Mouse (Mus musculus): Measurements from ENCODE around the gene Rps6ka2. TPM values are rescaled to one million over a fixed set of nuclear protein-coding genes. Genes with fewer than 3 reads are reported as not detected.
A peak's percentile ranks its signal among the peaks of the same experiment; 100 is the strongest.

The Rps6ka2 gene
- polyA plus RNA-seq, 1 experiment from 2014 or later, result 5.3 TPM

- Histone ChIP-seq H3K9ac (no peak overlapping the region), H3K27ac (no peak overlapping the region), H3K4me1 (0 out of 2 replicates have a peak, but pooled peaks cover 7% of the 10 kb centered on the region), H3K4me2 (no peak overlapping the region), H3K4me3 (no peak overlapping the region), H3K9me3 (replicated peaks) (no peaks in the 10 kb centered on the region), H3K36me3 (no peaks in the 10 kb centered on the region), H3K27me3 (replicated peaks) (peaks cover 33% of the 10 kb centered on the region)
- 51% methylated on average over 7 of the region's 7 CpGs for WGBS (ENCODE audit: insufficient replicate concordance)
- no peak for ATAC-seq
Observed at GRCm38 (mm10) chr17:7146479-7146878, 23.4 kb upstream of the Rps6ka2 start.

- Histone ChIP-seq H3K9ac (no peak overlapping the region), H3K4me3 (no peak overlapping the region), H3K4me1 (peaks cover 7% of the 10 kb centered on the region; the same call in 1 of the 2 replicates), H3K27ac (no peak overlapping the region), H3K9me3 (replicated peaks) (no peaks in the 10 kb centered on the region), H3K36me3 (no peaks in the 10 kb centered on the region), H3K27me3 (replicated peaks) (peaks cover 22% of the 10 kb centered on the region), H3K4me2 (no peak overlapping the region)
- ATAC-seq, result no peak
- 17% methylated on average over 12 of the region's 12 CpGs for WGBS (ENCODE audit: insufficient replicate concordance)
Observed at GRCm38 (mm10) chr17:7147920-7148321, 22.0 kb upstream of the Rps6ka2 start.

- H3K9me3 ChIP-seq (replicated peaks), result no peaks in the 10 kb centered on the region
- ATAC-seq, result no peak
- H3K4me2 ChIP-seq, result no peak overlapping the region
- H3K4me1 ChIP-seq, result peaks cover 15% of the 10 kb centered on the region; the same call in 1 of the 2 replicates
- no peaks in the 10 kb centered on the region for H3K36me3 ChIP-seq
- no peak overlapping the region for H3K4me3 ChIP-seq
- no peak overlapping the region for H3K9ac ChIP-seq
- 75% methylated on average over 11 of the region's 11 CpGs for WGBS (ENCODE audit: insufficient replicate concordance)
- H3K27me3 ChIP-seq (replicated peaks), result peaks cover 18% of the 10 kb centered on the region; the same call in 1 of the 2 replicates
- no peak overlapping the region for H3K27ac ChIP-seq
Observed at GRCm38 (mm10) chr17:7149328-7150195, 20.4 kb upstream of the Rps6ka2 start.

GRCm38 (mm10) chr17:7151446-7152100, 18.3 kb upstream of the Rps6ka2 start:
- H3K4me3 ChIP-seq, result no peak overlapping the region
- WGBS (ENCODE audit: insufficient replicate concordance), result 68% methylated on average over 6 of the region's 6 CpGs
- no peak for ATAC-seq
- H3K4me2 ChIP-seq, result no peak overlapping the region
- no peak overlapping the region for H3K9ac ChIP-seq
- H3K27ac ChIP-seq, result no peak overlapping the region
- peaks cover 11% of the 10 kb centered on the region; the same call in 1 of the 2 replicates for H3K27me3 ChIP-seq (replicated peaks)
- H3K36me3 ChIP-seq, result no peaks in the 10 kb centered on the region
- H3K4me1 ChIP-seq, result peaks cover 8% of the 10 kb centered on the region; the same call in 1 of the 2 replicates
- no peaks in the 10 kb centered on the region for H3K9me3 ChIP-seq (replicated peaks)

- Histone ChIP-seq H3K9ac (no peak overlapping the region), H3K27ac (no peak overlapping the region), H3K9me3 (replicated peaks) (no peaks in the 10 kb centered on the region), H3K4me3 (no peak overlapping the region), H3K4me2 (no peak overlapping the region), H3K4me1 (peaks cover 8% of the 10 kb centered on the region; the same call in 1 of the 2 replicates), H3K27me3 (replicated peaks) (peaks cover 4% of the 10 kb centered on the region; the same call in 1 of the 2 replicates), H3K36me3 (no peaks in the 10 kb centered on the region)
- 76% methylated on average over 7 of the region's 7 CpGs for WGBS (ENCODE audit: insufficient replicate concordance)
- no peak for ATAC-seq
Observed at GRCm38 (mm10) chr17:7152662-7153061, 17.3 kb upstream of the Rps6ka2 start.

GRCm38 (mm10) chr17:7163955-7164354, 6.0 kb upstream of the Rps6ka2 start:
- Histone ChIP-seq H3K36me3 (no peaks in the 10 kb centered on the region), H3K9me3 (replicated peaks) (no peaks in the 10 kb centered on the region), H3K27ac (no peak overlapping the region), H3K4me2 (no peak overlapping the region), H3K4me3 (no peak overlapping the region), H3K4me1 (peaks cover 8% of the 10 kb centered on the region), H3K9ac (no peak overlapping the region), H3K27me3 (replicated peaks) (peaks cover 20% of the 10 kb centered on the region; the same call in 1 of the 2 replicates)
- 19% methylated on average over 3 of the region's 3 CpGs for WGBS (ENCODE audit: insufficient replicate concordance)
- ATAC-seq, result no peak

GRCm38 (mm10) chr17:7165524-7165923, 4.4 kb upstream of the Rps6ka2 start:
- ATAC-seq, result no peak
- H3K4me2 ChIP-seq, result no peak overlapping the region
- peaks cover 23% of the 10 kb centered on the region for H3K4me1 ChIP-seq
- 81% methylated on average over 7 of the region's 7 CpGs for WGBS (ENCODE audit: insufficient replicate concordance)
- no peaks in the 10 kb centered on the region for H3K9me3 ChIP-seq (replicated peaks)
- no peak overlapping the region for H3K27ac ChIP-seq
- peaks cover 26% of the 10 kb centered on the region for H3K27me3 ChIP-seq (replicated peaks)
- no peaks in the 10 kb centered on the region for H3K36me3 ChIP-seq
- H3K9ac ChIP-seq, result no peak overlapping the region
- no peak overlapping the region for H3K4me3 ChIP-seq

- peak; percentile 30 for ATAC-seq
- Histone ChIP-seq H3K9me3 (replicated peaks) (no peaks in the 10 kb centered on the region), H3K4me2 (peak overlapping the region; percentile 93), H3K4me3 (peak overlapping the region; percentile 67), H3K4me1 (peaks cover 36% of the 10 kb centered on the region), H3K27me3 (replicated peaks) (peaks cover 45% of the 10 kb centered on the region), H3K27ac (peak overlapping the region; percentile 55), H3K36me3 (no peaks in the 10 kb centered on the region), H3K9ac (no peak overlapping the region)
- WGBS (ENCODE audit: insufficient replicate concordance), result 14% methylated on average over 15 of the region's 15 CpGs
Observed at GRCm38 (mm10) chr17:7168961-7169626, 821 bp upstream of the Rps6ka2 start.

GRCm38 (mm10) chr17:7170304-7171295, 685 bp downstream of the Rps6ka2 start:
- H3K4me2 ChIP-seq, result peak overlapping the region; percentile 93
- H3K27me3 ChIP-seq (replicated peaks), result peaks cover 42% of the 10 kb centered on the region
- 8% methylated on average over 43 of the region's 43 CpGs for WGBS (ENCODE audit: insufficient replicate concordance)
- peak overlapping the region; percentile 67 for H3K4me3 ChIP-seq
- peaks cover 37% of the 10 kb centered on the region for H3K4me1 ChIP-seq
- H3K9ac ChIP-seq, result peak overlapping the region; percentile 61
- H3K27ac ChIP-seq, result no peak overlapping the region
- 0 out of 2 replicates have a peak, but pooled peaks have one; percentile 1 for ATAC-seq
- H3K9me3 ChIP-seq (replicated peaks), result no peaks in the 10 kb centered on the region
- H3K36me3 ChIP-seq, result no peaks in the 10 kb centered on the region

GRCm38 (mm10) chr17:7173331-7174028, 3.6 kb downstream of the Rps6ka2 start:
- ATAC-seq, result no peak
- peaks cover 25% of the 10 kb centered on the region for H3K27me3 ChIP-seq (replicated peaks)
- 22% methylated on average over 15 of the region's 15 CpGs for WGBS (ENCODE audit: insufficient replicate concordance)

More at GRCm38 (mm10) chr17:7173331-7174028, 3.6 kb downstream of the Rps6ka2 start:
- H3K4me2 ChIP-seq, result peak overlapping the region; percentile 10; the same call in 1 of the 2 replicates
- H3K9me3 ChIP-seq (replicated peaks), result no peaks in the 10 kb centered on the region
- H3K4me1 ChIP-seq, result peaks cover 34% of the 10 kb centered on the region
- no peaks in the 10 kb centered on the region for H3K36me3 ChIP-seq
- no peak overlapping the region for H3K9ac ChIP-seq
- H3K27ac ChIP-seq, result no peak overlapping the region
- H3K4me3 ChIP-seq, result no peak overlapping the region
